Mouse (Mus musculus): Measurements from ENCODE around the gene Galns. TPM values are rescaled to one million over a fixed set of nuclear protein-coding genes. Genes with fewer than 3 reads are reported as not detected.

Galns gene
- 3.2 and 3.4 TPM in 2 replicates for polyA plus RNA-seq (2012)

- TF ChIP-seq GATA1 (IDR thresholded peaks at IDR 0.05; ENCODE audit: low read length): no peak
Observed at GRCm38 (mm10) chr8:122611295-122612133, at the start of gene Galns, which contains the start of gene Trappc2l. Gene Galns, minus strand, starts transcription at chr8:122611463. Gene Trappc2l, plus strand, starts transcription at chr8:122611640.

- no peak for TF ChIP-seq GATA1 (IDR thresholded peaks at IDR 0.05; ENCODE audit: low read length)
Observed at GRCm38 (mm10) chr8:122660022-122660421, 48.8 kb upstream of the Galns start.

GRCm38 (mm10) chr8:122658807-122659160 is 47.5 kb upstream of the Galns start:
- no peak for TF ChIP-seq GATA1 (IDR thresholded peaks at IDR 0.05; ENCODE audit: low read length)

- no peak for TF ChIP-seq GATA1 (IDR thresholded peaks at IDR 0.05; ENCODE audit: low read length)
Observed at GRCm38 (mm10) chr8:122658149-122658806, 47.0 kb upstream of the Galns start.

GRCm38 (mm10) chr8:122656056-122656999 is 45.1 kb upstream of the Galns start:
- no peak for TF ChIP-seq GATA1 (IDR thresholded peaks at IDR 0.05; ENCODE audit: low read length)

GRCm38 (mm10) chr8:122654768-122655167 is 43.5 kb upstream of the Galns start:
- TF ChIP-seq GATA1 (IDR thresholded peaks at IDR 0.05; ENCODE audit: low read length): no peak

- TF ChIP-seq GATA1 (IDR thresholded peaks at IDR 0.05; ENCODE audit: low read length): no peak
Observed at GRCm38 (mm10) chr8:122652643-122653042, 41.4 kb upstream of the Galns start.

- no peak for TF ChIP-seq GATA1 (IDR thresholded peaks at IDR 0.05; ENCODE audit: low read length)
Observed at GRCm38 (mm10) chr8:122651326-122651921, 40.2 kb upstream of the Galns start.

- no peak for TF ChIP-seq GATA1 (IDR thresholded peaks at IDR 0.05; ENCODE audit: low read length)
Observed at GRCm38 (mm10) chr8:122648192-122648970, 37.1 kb upstream of the Galns start.

- no peak for TF ChIP-seq GATA1 (IDR thresholded peaks at IDR 0.05; ENCODE audit: low read length)
Observed at GRCm38 (mm10) chr8:122646337-122646736, 35.1 kb upstream of the Galns start.

- no peak for TF ChIP-seq GATA1 (IDR thresholded peaks at IDR 0.05; ENCODE audit: low read length)
Observed at GRCm38 (mm10) chr8:122644175-122644954, 33.1 kb upstream of the Galns start.

- no peak for TF ChIP-seq GATA1 (IDR thresholded peaks at IDR 0.05; ENCODE audit: low read length)
Observed at GRCm38 (mm10) chr8:122642071-122642470, 30.8 kb upstream of the Galns start.

GRCm38 (mm10) chr8:122641406-122641805 is 30.1 kb upstream of the Galns start:
- TF ChIP-seq GATA1 (IDR thresholded peaks at IDR 0.05; ENCODE audit: low read length): no peak

GRCm38 (mm10) chr8:122640825-122641224 is 29.6 kb upstream of the Galns start:
- no peak for TF ChIP-seq GATA1 (IDR thresholded peaks at IDR 0.05; ENCODE audit: low read length)

Data from G1E-ER4 (cell line).